Mouse (Mus musculus) lung, postnatal 0 days (tissue): ENCODE results near the gene Vps9d1.

Experiments
- CTCF ChIP-seq: IDR thresholded peaks from 2 replicates; pipeline ENCODE4 v1.5.1; 2016; ENCODE audit warnings: antibody characterized with exemption, mild to moderate bottlenecking
- EP300 ChIP-seq: IDR thresholded peaks from 2 replicates; pipeline ENCODE4 v1.6.1; 2016; ENCODE audit warnings: antibody characterized with exemption, mild to moderate bottlenecking, control low read depth

- no peak for TF ChIP-seq CTCF
- TF ChIP-seq EP300: no peak
Measured at GRCm38 (mm10) chr8:123274447-123274846, 20.3 kb upstream of the Vps9d1 start.
